Mouse (Mus musculus) ES-Bruce4 (cell line): Measurements from ENCODE around the gene B630019K06Rik. TPM values are rescaled to one million over a fixed set of nuclear protein-coding genes. Genes with fewer than 3 reads are reported as not detected.

Experiments
- H3K27ac ChIP-seq: 2 replicates; pipeline ENCODE4 v1.5.1; 2012; ENCODE audit warnings: low read length, inconsistent platforms; ENCODE audit not compliant: insufficient read depth
- H3K27me3 ChIP-seq: 2 replicates; pipeline ENCODE4 v1.6.1; 2012; ENCODE audit warnings: mild to moderate bottlenecking, low read length, inconsistent platforms; ENCODE audit not compliant: control insufficient read depth, poor library complexity, insufficient read depth, severe bottlenecking
- H3K36me3 ChIP-seq: 2 replicates; pipeline ENCODE4 v1.6.1; 2012; ENCODE audit warnings: inconsistent platforms, mild to moderate bottlenecking, low read length, moderate library complexity; ENCODE audit not compliant: control insufficient read depth, poor library complexity, insufficient read depth, severe bottlenecking
- H3K4me1 ChIP-seq: one replicate; pipeline ENCODE4 v1.8.1; 2011; ENCODE audit warnings: low read length; ENCODE audit not compliant: control insufficient read depth, insufficient read depth
- H3K4me3 ChIP-seq: 2 replicates; pipeline ENCODE4 v1.5.1; 2011; ENCODE audit warnings: low read depth, mild to moderate bottlenecking, low read length
- H3K9ac ChIP-seq: 2 replicates; pipeline ENCODE4 v1.6.1; 2012; ENCODE audit warnings: low read depth, mild to moderate bottlenecking, inconsistent platforms; ENCODE audit not compliant: poor library complexity, severe bottlenecking
- H3K9me3 ChIP-seq: replicated peaks from 2 replicates; pipeline ENCODE4 v1.6.1; 2012; ENCODE audit warnings: mild to moderate bottlenecking, low read length, inconsistent platforms; ENCODE audit not compliant: control insufficient read depth, poor library complexity, insufficient read depth, severe bottlenecking
- CTCF ChIP-seq: IDR thresholded peaks from one replicate; pipeline ENCODE4 v1.8.1; 2011; ENCODE audit warnings: low read depth, low read length
- EP300 ChIP-seq: IDR thresholded peaks from 2 replicates; pipeline ENCODE4 v1.6.1; 2011; ENCODE audit warnings: low read depth, low read length; ENCODE audit not compliant: insufficient read depth
- POLR2A ChIP-seq: IDR thresholded peaks from one replicate; pipeline ENCODE4 v1.8.1; 2011; ENCODE audit warnings: low read length; ENCODE audit not compliant: insufficient read depth
- polyA plus RNA-seq: library from polyadenylated mRNA; stranded (reverse); fragments of >200 nt; gene quantifications from 2 replicates; pipeline ENCODE4 v1.2.4, GENCODE M21; 2011; ENCODE audit warnings: low read depth; ENCODE audit not compliant: missing spikeins, insufficient read depth, insufficient read length

B630019K06Rik gene
- polyA plus RNA-seq, 1 experiment = 0.61 TPM

DNA sequence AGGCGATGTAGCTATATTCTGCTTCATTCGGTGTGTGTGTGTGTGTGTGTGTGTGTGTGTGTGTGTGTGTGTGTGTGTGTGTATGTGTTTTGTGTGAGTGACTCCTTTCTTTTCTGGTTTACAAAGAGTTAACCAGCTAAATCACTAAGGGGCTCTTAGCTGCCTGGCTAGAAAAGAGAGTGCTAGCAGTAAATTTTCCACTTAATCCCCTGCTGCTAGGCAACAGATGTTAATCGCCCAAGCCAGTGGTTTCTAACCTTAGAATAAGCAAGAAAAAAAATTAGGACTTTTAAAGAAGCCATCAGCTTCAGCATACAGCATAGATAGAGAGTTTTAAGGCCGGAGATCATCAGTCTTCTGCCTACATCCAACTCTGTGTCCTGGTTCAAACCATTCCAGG, 35.1 kb downstream of the B630019K06Rik start:
- TF ChIP-seq CTCF (no peak), POLR2A (no peak), EP300 (no peak)

DNA sequence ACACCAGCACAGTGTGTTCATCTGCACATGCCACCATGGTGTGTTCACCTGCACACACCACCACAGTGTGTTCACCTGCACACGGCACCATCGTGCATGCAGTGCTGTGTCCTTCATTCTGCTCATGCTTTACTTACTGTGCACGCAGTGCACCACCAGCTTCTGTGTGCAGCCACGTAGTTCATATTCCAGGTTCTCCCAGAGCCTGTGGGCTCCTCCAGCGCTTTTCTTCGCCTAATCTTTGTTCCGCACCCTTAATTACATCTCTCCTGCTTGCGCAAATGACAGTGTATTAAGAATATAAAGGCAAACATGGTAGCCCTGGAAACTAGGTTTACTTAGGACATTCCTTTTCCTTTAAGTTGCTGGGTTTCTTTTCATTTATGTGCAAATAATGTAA, 51.9 kb downstream of the B630019K06Rik start:
- Histone ChIP-seq H3K4me1 (no peaks in the 10 kb centered on the region), H3K36me3 (no peaks in the 10 kb centered on the region), H3K9ac (no peak overlapping the region), H3K4me3 (no peak overlapping the region), H3K9me3 (no peaks in the 10 kb centered on the region), H3K27me3 (no peaks in the 10 kb centered on the region), H3K27ac (no peak overlapping the region)
- no peak for TF ChIP-seq CTCF
- TF ChIP-seq EP300 = no peak
- TF ChIP-seq POLR2A = no peak

More for the DNA sequence above, 35.1 kb downstream of the B630019K06Rik start:
- Histone ChIP-seq H3K36me3 (no peaks in the 10 kb centered on the region), H3K27me3 (no peaks in the 10 kb centered on the region), H3K4me1 (no peaks in the 10 kb centered on the region), H3K9me3 (no peaks in the 10 kb centered on the region), H3K9ac (no peak overlapping the region), H3K27ac (no peak overlapping the region), H3K4me3 (no peak overlapping the region)

Other genes starting within 250 kb of the B630019K06Rik start
- gene Ssxb8, start 201.5 kb upstream of the B630019K06Rik start, polyA plus RNA-seq = not detected in 2 replicates
- not detected in 2 replicates for gene Ssx9, start 143.9 kb upstream of the B630019K06Rik start, polyA plus RNA-seq
- gene Ssxb5, start 88.7 kb upstream of the B630019K06Rik start, polyA plus RNA-seq = not detected in 2 replicates
- gene Gm6592, start 48.4 kb upstream of the B630019K06Rik start, polyA plus RNA-seq = not detected in 2 replicates
- not detected in 2 replicates for gene Gm5751, start 18.1 kb upstream of the B630019K06Rik start, polyA plus RNA-seq
- gene Fthl17b, start 70.6 kb downstream of the B630019K06Rik start, polyA plus RNA-seq = not detected in 2 replicates
- 1.6 and 2.9 TPM in 2 replicates for gene Fthl17c, start 84.2 kb downstream of the B630019K06Rik start, polyA plus RNA-seq
- not detected in 2 replicates for gene Fthl17d, start 94.4 kb downstream of the B630019K06Rik start, polyA plus RNA-seq
- not detected in 2 replicates for gene Fthl17e, start 141.1 kb downstream of the B630019K06Rik start, polyA plus RNA-seq
- 1.6 TPM in 1 of 2 replicates, not detected in the other for gene Fthl17f, start 170.6 kb downstream of the B630019K06Rik start, polyA plus RNA-seq
- not detected in 2 replicates for gene 4930402K13Rik, start 212.2 kb downstream of the B630019K06Rik start, polyA plus RNA-seq